Mouse (Mus musculus): ENCODE results near the gene Arhgap45.

DNA sequence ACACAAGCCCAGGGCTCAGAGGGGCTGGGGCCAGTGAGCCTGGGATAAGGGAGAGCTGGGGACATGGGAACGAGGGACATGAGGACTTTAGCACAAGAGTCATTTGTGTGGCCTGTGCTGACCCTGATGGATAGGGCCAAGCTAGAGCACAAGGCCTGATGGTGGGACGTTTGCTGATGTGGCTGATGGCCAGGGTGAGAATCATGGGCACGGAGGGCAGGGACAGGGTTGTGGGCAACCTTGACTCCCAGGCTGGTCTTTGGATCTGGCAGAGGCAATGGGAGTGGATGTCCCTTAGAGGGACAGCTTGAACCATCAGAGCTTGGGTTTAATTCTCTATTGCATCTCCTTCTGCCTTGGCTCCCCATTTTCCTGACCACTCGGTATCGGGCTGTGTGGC, 60.9 kb downstream of the Arhgap45 start:
- no peak for TF ChIP-seq POLR2A (IDR thresholded peaks at IDR 0.05; ENCODE audit: borderline replicate concordance, extremely low read depth, low read depth, low read length)
- no peak for TF ChIP-seq CTCF (IDR thresholded peaks at IDR 0.05; ENCODE audit: insufficient read depth, low read length)

Measured in lung, adult 2 months (tissue).